Mouse (Mus musculus) heart, postnatal 0 days (tissue): ENCODE data around the gene Thap2. TPM values are rescaled to one million over a fixed set of nuclear protein-coding genes. Genes with fewer than 3 reads are reported as not detected.

Source experiments
- ATAC-seq: fragments of 200-750 bp; cut with Nextera tagmentation; 2 replicates; pipeline ENCODE4 v1.8.0; 2017; ENCODE audit warnings: low read depth, moderate number of reproducible peaks, moderate library complexity; ENCODE audit not compliant: insufficient read depth
- DNase-seq: peaks from one replicate; pipeline ENCODE4 v3.0.0-alpha.2; 2016; ENCODE audit warnings: low spot score
- H3K27ac ChIP-seq: fragments of 300-500 bp; sonication (generic); 2 replicates; pipeline ENCODE4 v1.5.1; 2014; ENCODE audit warnings: low read depth, mild to moderate bottlenecking
- H3K27me3 ChIP-seq: fragments of 300-500 bp; sonication (generic); 2 replicates; pipeline ENCODE4 v1.6.1; 2014; ENCODE audit warnings: low read length, mixed read lengths; ENCODE audit not compliant: control insufficient read depth, insufficient read depth
- H3K36me3 ChIP-seq: fragments of 300-500 bp; sonication (generic); replicated peaks from 2 replicates; pipeline ENCODE4 v1.6.1; 2014; ENCODE audit warnings: low read length, mixed read lengths; ENCODE audit not compliant: control insufficient read depth, insufficient read depth
- H3K4me1 ChIP-seq: fragments of 300-500 bp; sonication (generic); 2 replicates; pipeline ENCODE4 v1.6.1; 2014; ENCODE audit warnings: antibody characterized with exemption; ENCODE audit not compliant: control insufficient read depth, insufficient read depth
- H3K4me2 ChIP-seq: fragments of 300-500 bp; sonication (generic); 2 replicates; pipeline ENCODE4 v1.6.1; 2014; ENCODE audit warnings: low read depth, mild to moderate bottlenecking, low read length, moderate library complexity
- H3K4me3 ChIP-seq: fragments of 300-500 bp; sonication (generic); 2 replicates; pipeline ENCODE4 v1.5.1; 2014; ENCODE audit warnings: low read depth, low read length
- H3K9ac ChIP-seq: fragments of 300-500 bp; sonication (generic); replicated peaks from 2 replicates; pipeline ENCODE4 v1.6.1; 2014; ENCODE audit warnings: low read depth, low read length, mixed read lengths
- H3K9me3 ChIP-seq: fragments of 300-500 bp; sonication (generic); replicated peaks from 2 replicates; pipeline ENCODE4 v1.6.1; 2016; ENCODE audit warnings: low read length; ENCODE audit not compliant: control insufficient read depth
- CTCF ChIP-seq: IDR thresholded peaks from 2 replicates; pipeline ENCODE4 v1.5.1; 2016; ENCODE audit warnings: antibody characterized with exemption, control low read depth, low read depth
- EP300 ChIP-seq: IDR thresholded peaks from 2 replicates; pipeline ENCODE4 v1.6.1; 2016; ENCODE audit warnings: antibody characterized with exemption, low read depth
- WGBS: fragments of 180-500 bp; shearing (Covaris S2); extraction: QIAGEN DNeasy Blood & Tissue Kit; methylation state at CpG from one replicate; pipeline ENCODE4 v1.1.7; 2014; 5-methylcytosine and 5-hydroxymethylcytosine counted together
- polyA plus RNA-seq: library from polyadenylated mRNA; unstranded; fragments of >200 nt; fragmentation: Nextera tagmentation; extraction: Ambion mirVana; gene quantifications from 2 replicates; pipeline ENCODE4 v1.2.1, GENCODE M21; 2015
- total RNA-seq: library from RNA; depleted of rRNA; stranded (reverse); fragments of >200 nt; gene quantifications from 2 replicates; pipeline ENCODE4 v1.2.3, GENCODE M21; 2014; ENCODE audit warnings: low replicate concordance

Gene Thap2
- total and polyA plus RNA-seq, 2 experiments from 2014 or later: 4.0 to 8.9 TPM

DNA sequence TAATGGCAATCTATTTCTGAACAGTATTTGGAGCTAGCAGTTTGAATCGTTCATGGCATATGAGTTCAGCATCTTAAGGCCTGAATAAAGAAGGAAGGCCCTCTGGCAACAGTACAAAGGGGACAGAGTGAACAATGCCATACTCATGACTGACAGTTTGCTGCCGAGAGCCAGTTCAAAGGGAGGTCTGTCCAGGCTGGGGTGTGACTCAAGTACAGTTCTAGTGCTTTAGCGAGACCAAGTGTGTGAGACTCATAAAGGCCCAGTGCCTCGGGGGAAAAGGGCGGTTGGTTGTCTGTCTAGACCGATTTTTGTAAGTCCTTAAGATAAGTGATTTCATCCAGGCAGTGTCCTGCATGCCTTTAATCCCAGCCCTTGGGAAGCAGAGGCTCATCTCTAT, 29.7 kb downstream of the Thap2 start:
- 50% methylated on average over 6 of the region's 6 CpGs for WGBS
- H3K4me2 ChIP-seq: no peak overlapping the region
- no peaks in the 10 kb centered on the region for H3K27me3 ChIP-seq
- no peak overlapping the region for H3K9ac ChIP-seq
- peaks cover 10% of the 10 kb centered on the region; the same call in 1 of the 2 replicates for H3K36me3 ChIP-seq
- H3K9me3 ChIP-seq: no peaks in the 10 kb centered on the region
- H3K4me1 ChIP-seq: no peaks in the 10 kb centered on the region
- no peak overlapping the region for H3K4me3 ChIP-seq
- ATAC-seq (no peak), DNase-seq (no peak)
- TF ChIP-seq EP300 (no peak), CTCF (no peak)
- no peak overlapping the region for H3K27ac ChIP-seq

DNA sequence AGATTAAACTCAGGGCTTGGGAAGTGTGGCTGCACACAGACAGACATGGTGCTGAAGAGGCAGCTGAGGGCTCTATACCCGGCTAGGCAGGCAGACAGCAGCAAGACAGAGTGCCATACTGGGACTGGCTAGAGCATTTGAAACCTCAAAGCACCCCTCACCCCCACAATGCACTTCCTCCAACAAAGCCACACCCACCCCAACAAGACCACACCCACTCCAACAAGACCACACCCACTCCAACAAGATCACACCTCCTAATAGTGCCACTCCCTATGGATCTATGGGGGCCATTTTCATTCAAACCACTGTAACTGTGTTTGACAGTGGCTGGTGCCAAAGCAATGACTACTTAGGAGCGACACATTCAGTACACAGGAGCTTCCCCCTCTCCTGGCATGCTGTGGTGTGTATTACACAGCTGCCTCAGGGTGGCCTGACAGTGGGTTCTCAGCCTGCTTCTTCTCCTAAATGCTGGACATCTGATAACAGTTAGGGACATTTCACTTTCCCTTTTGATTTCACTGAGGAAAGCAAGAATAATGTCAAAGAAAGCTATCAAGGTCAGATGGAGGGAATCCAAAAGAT, 33.3 kb downstream of the Thap2 start:
- Histone ChIP-seq H3K4me3 (no peak overlapping the region), H3K27me3 (no peaks in the 10 kb centered on the region), H3K4me1 (no peaks in the 10 kb centered on the region), H3K9me3 (no peaks in the 10 kb centered on the region), H3K27ac (no peak overlapping the region), H3K4me2 (no peak overlapping the region), H3K9ac (no peak overlapping the region), H3K36me3 (no peaks in the 10 kb centered on the region; the same call in 1 of the 2 replicates)
- TF ChIP-seq EP300: no peak
- no peak for TF ChIP-seq CTCF
- WGBS: 70% methylated on average over 2 of the region's 2 CpGs
- DNase-seq (no peak), ATAC-seq (no peak)

DNA sequence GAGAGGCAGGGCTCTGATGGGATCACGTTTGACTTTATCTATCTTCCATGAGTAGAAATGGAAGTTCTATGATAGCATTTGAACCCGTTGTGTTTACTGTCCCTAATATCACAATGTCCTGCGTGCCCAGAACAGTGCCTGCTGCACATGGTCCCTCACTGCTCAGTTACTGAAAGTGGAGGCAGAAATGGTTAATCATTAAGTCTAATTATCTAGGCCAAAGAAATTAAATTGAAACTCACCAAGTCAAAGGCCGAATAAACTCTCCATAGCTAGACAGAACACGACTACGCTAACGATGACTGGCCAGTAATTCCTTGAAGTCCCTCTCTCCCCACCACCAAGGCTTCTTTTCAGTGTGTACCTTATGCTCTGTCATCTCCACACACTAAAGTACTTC, 34.7 kb downstream of the Thap2 start:
- Histone ChIP-seq H3K27me3 (no peaks in the 10 kb centered on the region), H3K36me3 (no peaks in the 10 kb centered on the region; the same call in 1 of the 2 replicates), H3K9me3 (no peaks in the 10 kb centered on the region), H3K27ac (no peak overlapping the region), H3K4me1 (no peaks in the 10 kb centered on the region), H3K9ac (no peak overlapping the region), H3K4me3 (no peak overlapping the region), H3K4me2 (no peak overlapping the region)
- ATAC-seq (no peak), DNase-seq (no peak)
- no peak for TF ChIP-seq EP300
- no peak for TF ChIP-seq CTCF
- WGBS: 88% methylated on average over 7 of the region's 7 CpGs

DNA sequence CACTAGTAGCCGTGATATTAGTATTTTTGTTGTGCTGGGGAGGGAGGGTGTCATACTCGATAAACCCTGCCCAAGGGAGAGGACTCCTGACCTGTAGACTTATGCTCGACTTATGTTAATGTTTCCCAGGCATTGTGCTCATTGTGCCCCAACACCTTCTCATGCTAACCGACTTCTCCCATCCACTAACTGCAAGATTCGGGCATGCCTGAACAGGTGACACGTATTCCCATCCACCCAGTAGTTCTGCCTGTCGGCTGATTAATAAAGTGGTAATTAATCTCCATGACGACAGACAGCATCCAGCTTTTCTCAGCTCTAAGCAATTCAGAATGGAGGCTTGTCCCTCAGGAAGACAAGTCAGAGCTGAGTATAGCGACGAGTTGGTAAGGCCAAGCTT, 35.2 kb downstream of the Thap2 start:
- no peak for ATAC-seq

DNA sequence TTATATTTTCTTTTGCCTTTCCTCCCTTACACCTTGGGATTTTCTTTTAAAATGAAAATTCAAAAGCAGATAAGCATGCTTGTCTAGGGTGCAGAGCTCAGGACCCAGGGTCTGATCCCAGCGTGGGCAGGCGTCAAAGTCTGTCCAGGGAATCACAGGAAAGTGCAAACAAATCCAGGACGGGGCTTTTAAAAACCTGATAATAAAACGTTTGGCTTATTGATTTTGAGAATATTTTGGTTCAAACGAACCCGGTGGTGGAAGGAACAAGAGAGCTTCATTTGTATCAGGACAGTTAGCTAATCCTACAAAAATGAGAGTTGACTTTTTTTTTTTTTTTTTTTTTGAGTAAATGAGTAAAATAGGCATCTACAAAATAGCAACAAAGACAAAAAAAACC, 36.1 kb downstream of the Thap2 start:
- no peak overlapping the region for H3K27ac ChIP-seq
- TF ChIP-seq EP300 (no peak), CTCF (no peak)
- 70% methylated on average over 6 of the region's 6 CpGs for WGBS
- H3K4me2 ChIP-seq: no peak overlapping the region
- ATAC-seq (no peak), DNase-seq (no peak)
- H3K27me3 ChIP-seq: no peaks in the 10 kb centered on the region
- H3K9ac ChIP-seq: no peak overlapping the region
- no peak overlapping the region for H3K4me3 ChIP-seq
- peaks cover under 1% of the 10 kb centered on the region; the same call in 1 of the 2 replicates for H3K36me3 ChIP-seq
- no peaks in the 10 kb centered on the region for H3K9me3 ChIP-seq
- H3K4me1 ChIP-seq: no peaks in the 10 kb centered on the region

More for the DNA sequence above, 35.2 kb downstream of the Thap2 start:
- 82% methylated on average over 10 of the region's 10 CpGs for WGBS
- H3K4me1 ChIP-seq: no peaks in the 10 kb centered on the region
- H3K27ac ChIP-seq: no peak overlapping the region
- no peaks in the 10 kb centered on the region; the same call in 1 of the 2 replicates for H3K36me3 ChIP-seq
- no peak for DNase-seq
- no peak overlapping the region for H3K4me2 ChIP-seq
- H3K27me3 ChIP-seq: no peaks in the 10 kb centered on the region
- TF ChIP-seq CTCF: no peak
- TF ChIP-seq EP300: no peak
- H3K9me3 ChIP-seq: no peaks in the 10 kb centered on the region
- no peak overlapping the region for H3K9ac ChIP-seq
- no peak overlapping the region for H3K4me3 ChIP-seq

DNA sequence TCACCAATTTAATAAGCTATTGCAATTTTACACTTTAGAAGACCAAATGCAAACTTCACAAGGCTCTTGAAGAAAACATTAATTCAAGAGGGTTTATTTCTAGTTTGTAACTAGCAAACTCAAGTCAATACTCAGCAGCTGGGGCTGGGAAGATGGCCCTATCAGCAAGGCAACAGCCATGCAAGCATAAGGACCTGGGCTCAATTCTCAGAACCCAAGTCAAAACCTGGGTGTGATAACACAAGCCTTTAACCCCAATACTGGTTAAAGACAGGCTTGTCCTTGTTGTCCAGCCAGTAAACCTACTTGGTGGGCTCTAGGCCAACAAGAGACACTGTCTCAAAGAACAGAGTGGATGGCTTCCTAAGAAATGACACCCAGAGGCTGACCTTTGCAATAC, 37.8 kb downstream of the Thap2 start:
- no peak for DNase-seq
- H3K27me3 ChIP-seq: no peaks in the 10 kb centered on the region
- H3K36me3 ChIP-seq: peaks cover 14% of the 10 kb centered on the region
- H3K4me2 ChIP-seq: no peak overlapping the region
- H3K4me3 ChIP-seq: no peak overlapping the region
- TF ChIP-seq EP300 (no peak), CTCF (no peak)
- H3K9ac ChIP-seq: no peak overlapping the region
- no peak overlapping the region for H3K27ac ChIP-seq
- H3K9me3 ChIP-seq: no peaks in the 10 kb centered on the region
- no peak for ATAC-seq
- no peaks in the 10 kb centered on the region for H3K4me1 ChIP-seq
